Mouse (Mus musculus): ENCODE data around the gene 4930503E14Rik. TPM values are rescaled to one million over a fixed set of nuclear protein-coding genes. Genes with fewer than 3 reads are reported as not detected.
"Not testable (repeated sequence)": the region's sequence is repeated elsewhere in the genome, so short reads cannot be mapped to it uniquely, and the experiment has no call there.

4930503E14Rik gene
- under 1 TPM; 0.30 to 0.57 TPM for total RNA-seq (2021)
- long read RNA-seq, experiment 1: 0 reads
- long read RNA-seq, experiment 2: 0 reads

GRCm38 (mm10) chr14:44213154-44213553 lies at the start of gene 4930503E14Rik:
TSS of gene 4930503E14Rik (minus strand) at chr14:44213254.
- H3K27ac ChIP-seq; H3K4me3 ChIP-seq; DNase-seq (ENCODE audit: extremely low spot score in 1 of 2, low spot score in 2 of 2); intact Hi-C loops (cut with DNase I): not testable (repeated sequence)

DNA sequence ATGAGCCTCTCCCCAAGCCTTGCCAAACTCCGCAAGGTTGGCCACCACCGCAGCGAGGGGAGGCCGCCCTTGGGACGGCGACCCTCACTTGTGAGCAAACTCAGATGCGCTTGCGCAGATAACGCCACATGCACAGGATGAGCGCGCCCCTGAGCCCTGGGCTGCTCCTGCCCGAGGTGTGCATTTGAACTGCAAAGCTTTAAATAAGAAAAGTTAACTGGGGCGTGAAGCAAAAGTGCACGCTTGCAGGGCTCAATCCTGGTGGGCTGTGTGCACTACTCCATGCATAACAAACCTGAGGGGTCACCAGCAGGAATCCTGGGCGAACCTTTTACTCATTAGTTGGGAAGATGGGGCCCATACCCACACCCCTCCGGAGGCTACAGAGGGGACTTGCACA lies 35.0 kb upstream of the 4930503E14Rik start:
- TF ChIP-seq CTCF (IDR thresholded peaks at IDR 0.05): no peak
- Histone ChIP-seq H3K4me3 (no peak overlapping the region), H3K27ac (no peak overlapping the region)
- DNase-seq (ENCODE audit: extremely low spot score in 1 of 2, low spot score in 2 of 2): no peak
- intact Hi-C loops (cut with DNase I): no loop called here

GRCm38 (mm10) chr14:44197361-44197760 lies 15.7 kb downstream of the 4930503E14Rik start, which contains the start of gene Gm8212:
TSS of gene Gm8212 (plus strand) at chr14:44197661.
- H3K4me3 ChIP-seq; H3K27ac ChIP-seq; intact Hi-C loops (cut with DNase I); DNase-seq (ENCODE audit: extremely low spot score in 1 of 2, low spot score in 2 of 2): not testable (repeated sequence)

GRCm38 (mm10) chr14:44123551-44123950 lies 89.5 kb downstream of the 4930503E14Rik start, which contains the start of gene Gm3327:
TSS of gene Gm3327 (plus strand) at chr14:44123851.
- intact Hi-C loops (cut with DNase I); H3K4me3 ChIP-seq; DNase-seq (ENCODE audit: extremely low spot score in 1 of 2, low spot score in 2 of 2); H3K27ac ChIP-seq: not testable (repeated sequence)

Other genes with a start within 250 kb of the 4930503E14Rik start
- not detected for gene Ang6, start 211.0 kb downstream of the 4930503E14Rik start, total RNA-seq (2021)
- gene Ear2, start 110.6 kb downstream of the 4930503E14Rik start, total RNA-seq (2021): not detected
- not detected for gene Gm3327, start 89.4 kb downstream of the 4930503E14Rik start, total RNA-seq (2021)
- gene Gm8212, start 15.6 kb downstream of the 4930503E14Rik start, total RNA-seq (2021): not detected
- gene Gm8220, start 72.3 kb upstream of the 4930503E14Rik start, total RNA-seq (2021): not detected
- not detected for gene Gm5930, start 125.3 kb upstream of the 4930503E14Rik start, total RNA-seq (2021)
- gene Gm8229, start 152.1 kb upstream of the 4930503E14Rik start, total RNA-seq (2021): not detected
- not detected for gene Gm3371, start 197.4 kb upstream of the 4930503E14Rik start, total RNA-seq (2021)
- gene Gm8232, start 220.4 kb upstream of the 4930503E14Rik start, total RNA-seq (2021): not detected